Mouse (Mus musculus): ENCODE data around the gene Fam168a. TPM values are rescaled to one million over a fixed set of nuclear protein-coding genes. Genes with fewer than 3 reads are reported as not detected.

Fam168a gene
- polyA plus RNA-seq, 1 experiment from 2014 or later = 53.8 TPM

DNA sequence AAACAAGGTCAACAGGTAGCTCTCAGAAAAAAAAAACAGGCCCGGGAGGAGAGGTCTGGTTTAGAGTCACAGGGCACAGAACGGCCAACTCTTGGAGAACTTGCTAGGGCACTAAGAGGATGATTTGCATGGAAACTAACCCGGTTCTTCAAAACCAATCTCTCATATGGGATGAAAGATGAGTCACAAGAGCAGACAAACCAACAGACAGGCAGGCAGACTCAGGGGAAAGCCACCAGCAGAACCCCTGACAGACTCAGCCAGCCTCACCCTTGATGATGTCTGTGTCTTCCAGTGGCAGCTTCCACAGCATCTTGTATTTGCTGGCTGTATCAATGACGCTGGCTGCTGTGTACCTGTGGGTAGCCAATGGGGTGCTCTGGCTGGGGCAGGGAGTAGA is 175.5 kb downstream of the Fam168a start:
- H3K4me1 ChIP-seq (ENCODE audit: control insufficient read depth, insufficient read depth, low read length) = no peaks in the 10 kb centered on the region
- no peak overlapping the region for H3K4me3 ChIP-seq (ENCODE audit: low read length)
- peaks cover 92% of the 10 kb centered on the region for H3K36me3 ChIP-seq (ENCODE audit: control insufficient read depth, insufficient read depth, low read length)
- H3K9ac ChIP-seq (ENCODE audit: low read depth, low read length) = no peak overlapping the region
- no peaks in the 10 kb centered on the region for H3K9me3 ChIP-seq (ENCODE audit: control insufficient read depth, low read length)
- no peak for ATAC-seq (ENCODE audit: low FRiP score, low TSS enrichment)
- H3K27me3 ChIP-seq (ENCODE audit: control insufficient read depth, insufficient read depth, low read length) = no peaks in the 10 kb centered on the region
- 88% methylated on average over 4 of the region's 4 CpGs for WGBS
- no peak overlapping the region for H3K4me2 ChIP-seq (replicated peaks; ENCODE audit: low read depth, low read length)
- no peak overlapping the region for H3K27ac ChIP-seq (ENCODE audit: low read depth, low read length)

DNA sequence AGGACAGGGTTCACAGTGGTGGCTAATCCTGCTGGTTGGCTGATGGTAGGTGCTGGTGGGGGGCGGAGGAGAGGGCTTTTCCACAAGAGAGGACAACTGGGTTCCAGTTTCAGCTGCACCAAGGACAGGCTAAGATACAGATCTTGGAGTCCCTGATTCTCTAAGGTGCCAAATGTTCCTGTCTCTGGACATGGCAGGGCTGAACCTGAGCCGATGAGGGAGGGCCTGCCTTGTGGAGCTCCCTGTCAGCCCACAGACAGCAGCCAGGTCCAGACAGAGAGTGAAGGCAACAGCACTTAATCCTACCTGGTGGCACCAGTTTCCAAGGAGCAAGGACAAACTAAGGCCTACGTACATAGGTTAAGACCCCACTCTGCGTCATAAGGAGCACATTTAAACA is 178.0 kb downstream of the Fam168a start:
- no peaks in the 10 kb centered on the region for H3K9me3 ChIP-seq (ENCODE audit: control insufficient read depth, low read length)
- H3K27me3 ChIP-seq (ENCODE audit: control insufficient read depth, insufficient read depth, low read length) = no peaks in the 10 kb centered on the region
- peaks cover 86% of the 10 kb centered on the region for H3K36me3 ChIP-seq (ENCODE audit: control insufficient read depth, insufficient read depth, low read length)
- H3K4me2 ChIP-seq (replicated peaks; ENCODE audit: low read depth, low read length) = no peak overlapping the region
- H3K9ac ChIP-seq (ENCODE audit: low read depth, low read length) = no peak overlapping the region
- WGBS = 95% methylated on average over 4 of the region's 4 CpGs
- H3K27ac ChIP-seq (ENCODE audit: low read depth, low read length) = no peak overlapping the region
- ATAC-seq (ENCODE audit: low FRiP score, low TSS enrichment) = no peak
- no peak overlapping the region for H3K4me3 ChIP-seq (ENCODE audit: low read length)
- no peaks in the 10 kb centered on the region for H3K4me1 ChIP-seq (ENCODE audit: control insufficient read depth, insufficient read depth, low read length)

DNA sequence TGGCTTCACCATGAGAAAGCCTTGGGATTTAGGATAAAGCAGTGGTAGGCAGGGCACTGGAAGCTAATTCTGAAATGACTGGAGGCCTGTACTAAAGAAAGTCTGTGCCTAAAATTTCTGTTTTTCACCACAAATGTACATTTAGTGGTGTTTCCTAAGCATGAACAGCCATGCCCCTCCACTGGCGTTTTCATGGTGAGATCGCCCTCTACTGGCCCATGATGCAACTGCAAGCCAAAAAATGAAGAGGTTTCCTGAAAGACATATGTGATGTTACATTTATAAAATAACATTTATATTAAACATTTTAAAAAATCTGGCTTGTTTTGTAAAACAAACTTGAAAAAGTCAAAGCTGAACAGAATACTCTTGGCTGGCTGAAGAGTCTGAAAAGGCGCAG is 180.1 kb downstream of the Fam168a start:
- H3K9ac ChIP-seq (ENCODE audit: low read depth, low read length) = no peak overlapping the region
- no peak overlapping the region for H3K27ac ChIP-seq (ENCODE audit: low read depth, low read length)
- H3K4me1 ChIP-seq (ENCODE audit: control insufficient read depth, insufficient read depth, low read length) = no peaks in the 10 kb centered on the region
- ATAC-seq (ENCODE audit: low FRiP score, low TSS enrichment) = no peak
- H3K4me2 ChIP-seq (replicated peaks; ENCODE audit: low read depth, low read length) = no peak overlapping the region
- no peak overlapping the region for H3K4me3 ChIP-seq (ENCODE audit: low read length)
- 31% methylated on average over 3 of the region's 3 CpGs for WGBS
- H3K36me3 ChIP-seq (ENCODE audit: control insufficient read depth, insufficient read depth, low read length) = peaks cover 80% of the 10 kb centered on the region
- no peaks in the 10 kb centered on the region for H3K9me3 ChIP-seq (ENCODE audit: control insufficient read depth, low read length)
- no peaks in the 10 kb centered on the region for H3K27me3 ChIP-seq (ENCODE audit: control insufficient read depth, insufficient read depth, low read length)

Small RNAs within 50 kb of the gene (microRNA-seq; reads per million reads assigned to microRNA genes)
- gene Mir3102 = 117 reads per million, percentile 57 among the genes with 10 or more reads in this experiment

Other genes starting within 250 kb of the Fam168a start
- gene Ucp3, start 233.6 kb upstream of the Fam168a start, polyA plus RNA-seq (2014; fragmentation: Nextera tagmentation; extraction: Ambion mirVana) = 0.08 TPM in 1 of 2 replicates, not detected in the other
- gene Ucp2, start 213.3 kb upstream of the Fam168a start, polyA plus RNA-seq (2014; fragmentation: Nextera tagmentation; extraction: Ambion mirVana) = 156 and 193 TPM in 2 replicates
- 0.19 and 0.46 TPM in 2 replicates for gene Dnajb13, start 191.7 kb upstream of the Fam168a start, polyA plus RNA-seq (2014; fragmentation: Nextera tagmentation; extraction: Ambion mirVana)
- 23.8 and 27.1 TPM in 2 replicates for gene Coa4, start 169.6 kb upstream of the Fam168a start, polyA plus RNA-seq (2014; fragmentation: Nextera tagmentation; extraction: Ambion mirVana)
- gene Rab6a, start 99.2 kb upstream of the Fam168a start, polyA plus RNA-seq (2014; fragmentation: Nextera tagmentation; extraction: Ambion mirVana) = 100 and 120 TPM in 2 replicates
- gene Mrpl48, start 98.3 kb upstream of the Fam168a start, polyA plus RNA-seq (2014; fragmentation: Nextera tagmentation; extraction: Ambion mirVana) = 91.3 and 95.4 TPM in 2 replicates
- gene Plekhb1, start 44.2 kb upstream of the Fam168a start, polyA plus RNA-seq (2014; fragmentation: Nextera tagmentation; extraction: Ambion mirVana) = 2.6 TPM in 2 replicates
- 2.8 and 3.1 TPM in 2 replicates for gene Relt, start 156.8 kb downstream of the Fam168a start, polyA plus RNA-seq (2014; fragmentation: Nextera tagmentation; extraction: Ambion mirVana)
- gene Arhgef17, start 225.5 kb downstream of the Fam168a start, polyA plus RNA-seq (2014; fragmentation: Nextera tagmentation; extraction: Ambion mirVana) = 11.6 and 15.5 TPM in 2 replicates